Mouse (Mus musculus) cerebral cortex, adult 2 months (tissue): ENCODE measurements around the gene Epha4.

Experiments
- WGBS: fragments of 180-500 bp; shearing (Covaris S2); methylation state at CpG from one replicate; pipeline ENCODE4 v1.1.7; 2018; 5-methylcytosine and 5-hydroxymethylcytosine counted together

The Epha4 gene

DNA sequence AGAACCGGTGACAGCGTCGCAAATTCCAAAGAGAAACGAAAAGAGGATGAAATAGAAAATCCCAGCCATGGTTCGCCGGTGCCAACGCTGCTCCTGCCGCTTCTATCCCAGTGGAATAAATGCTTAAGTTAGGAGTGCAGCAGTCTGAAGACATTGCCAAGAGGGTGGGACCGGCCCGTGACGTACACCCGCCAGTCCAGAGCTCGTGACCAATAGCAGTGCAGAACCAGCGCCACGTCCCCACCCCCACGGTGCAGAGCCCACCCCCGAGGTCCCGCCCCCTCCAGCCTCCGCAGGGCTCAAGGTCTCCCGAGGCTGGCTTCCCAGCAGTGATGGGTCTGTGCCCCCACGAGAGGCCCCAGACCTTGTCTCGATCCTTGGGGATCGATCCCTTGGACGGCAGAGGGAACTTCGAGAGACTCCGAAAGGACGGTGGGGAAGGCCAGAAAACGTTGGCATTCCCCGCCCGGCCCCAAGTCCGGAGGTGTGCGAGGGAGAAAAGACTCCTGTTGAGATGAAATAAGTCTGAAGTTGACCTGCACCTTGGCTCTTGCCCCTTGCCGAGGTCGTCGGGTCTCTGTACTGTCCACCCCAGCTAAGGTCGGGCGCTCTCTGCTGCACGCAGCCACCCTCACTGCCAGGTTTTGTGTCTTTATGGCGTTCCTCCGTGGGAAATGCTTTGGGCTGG lies at the start of gene Epha4:
Gene Epha4, minus strand, starts transcription at position 126 of the 688 bp plus-strand sequence.
- 0% methylated on average over 40 of the region's 40 CpGs for WGBS

DNA sequence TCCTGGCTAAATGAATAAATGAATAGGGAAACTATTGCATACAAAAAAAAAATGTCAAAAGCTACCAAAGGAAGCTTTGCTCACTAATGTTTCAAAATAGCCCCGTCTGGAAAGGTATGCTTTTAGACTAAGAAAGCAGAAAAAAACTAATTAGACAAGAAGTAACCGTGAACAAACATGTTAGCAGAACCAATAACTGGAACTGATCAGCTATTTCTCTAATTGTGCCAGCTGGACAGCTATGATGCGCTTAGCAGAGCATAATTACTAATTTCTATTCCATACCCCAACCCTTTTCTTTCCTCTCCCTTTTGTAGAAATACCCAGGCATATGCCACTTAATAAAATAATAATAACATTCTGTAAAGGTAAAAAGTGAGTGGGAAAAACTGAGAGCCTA lies 41.3 kb upstream of the Epha4 start:
- 72% methylated on average over 3 of the region's 3 CpGs for WGBS

DNA sequence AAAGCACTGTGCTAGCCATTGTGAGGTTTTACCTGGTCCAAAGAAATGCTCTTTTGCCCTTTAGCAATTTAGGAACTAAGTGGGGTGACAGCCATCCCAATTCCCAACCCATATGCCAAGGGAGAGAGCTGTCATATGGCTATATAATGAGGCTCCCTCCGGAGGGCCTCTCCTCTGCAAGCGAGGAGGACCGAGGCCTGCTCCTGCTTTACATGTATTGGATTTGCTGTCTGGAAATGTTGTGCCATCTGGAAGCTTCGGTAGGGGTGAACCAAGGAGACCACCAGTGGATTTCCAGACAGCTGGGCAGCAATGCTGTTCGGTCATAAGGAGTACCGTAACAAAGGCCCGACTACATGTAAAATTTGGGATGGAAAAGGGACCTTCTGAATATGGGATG lies 37.0 kb upstream of the Epha4 start:
- WGBS = 88% methylated on average over 7 of the region's 7 CpGs

DNA sequence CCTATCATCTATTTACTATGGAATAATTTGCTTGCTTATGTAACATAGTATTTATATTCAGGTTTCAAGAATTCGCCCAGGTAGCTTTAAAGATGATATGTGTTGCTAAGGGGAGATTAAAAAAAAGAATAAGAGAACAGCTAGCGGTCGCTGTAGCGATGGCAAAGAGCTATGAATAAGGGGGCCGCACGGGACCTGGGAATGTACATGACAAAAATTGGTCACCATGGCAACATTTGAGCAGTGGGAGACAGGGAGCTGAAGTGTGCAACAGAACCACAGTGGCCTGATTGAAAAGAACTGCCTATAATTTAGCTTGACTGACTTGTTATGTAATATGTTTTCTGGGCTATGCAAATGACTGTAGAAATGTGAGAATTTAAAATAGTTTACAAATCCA lies 30.8 kb upstream of the Epha4 start:
- 26% methylated on average over 6 of the region's 6 CpGs for WGBS

DNA sequence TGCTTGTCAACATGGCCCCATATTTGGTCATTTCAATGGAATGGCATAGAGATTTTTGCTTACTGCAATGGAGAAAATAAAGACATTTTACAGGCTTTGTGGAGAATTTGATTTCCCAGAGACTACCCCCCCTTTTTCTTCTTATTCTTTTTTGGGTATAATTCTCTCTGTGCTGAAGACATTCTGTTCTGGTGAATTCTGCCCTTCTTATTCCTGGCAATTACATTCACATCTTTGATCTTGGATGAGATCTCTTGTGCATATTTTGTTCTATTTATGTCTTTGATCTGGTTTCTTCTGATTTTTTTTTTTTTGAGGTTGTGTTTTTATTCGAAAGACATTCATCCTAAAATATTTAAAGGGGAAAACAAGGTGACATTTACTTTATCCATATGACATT lies 30.1 kb upstream of the Epha4 start:
- 43% methylated on average over 1 of the region's 1 CpGs for WGBS

DNA sequence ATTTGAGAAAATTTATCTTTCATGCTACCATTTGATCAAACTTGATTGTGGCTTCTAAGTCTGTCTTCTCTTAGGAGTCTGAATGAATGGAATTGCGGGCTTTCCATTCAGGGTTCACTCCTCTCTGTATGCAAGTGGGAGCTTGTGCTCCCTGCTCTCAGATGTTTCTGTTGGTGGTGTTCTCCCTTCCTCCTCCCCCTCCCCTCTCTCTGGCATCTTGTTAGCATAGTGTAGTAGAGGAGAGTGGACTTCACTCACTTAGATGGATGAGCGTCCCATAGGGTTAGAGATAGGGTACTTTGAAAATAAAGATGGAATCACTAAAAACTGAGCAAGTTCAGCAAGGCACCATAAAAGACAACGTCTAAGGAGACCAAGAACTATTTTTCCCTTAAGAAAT lies 29.4 kb upstream of the Epha4 start:
- 44% methylated on average over 3 of the region's 3 CpGs for WGBS

DNA sequence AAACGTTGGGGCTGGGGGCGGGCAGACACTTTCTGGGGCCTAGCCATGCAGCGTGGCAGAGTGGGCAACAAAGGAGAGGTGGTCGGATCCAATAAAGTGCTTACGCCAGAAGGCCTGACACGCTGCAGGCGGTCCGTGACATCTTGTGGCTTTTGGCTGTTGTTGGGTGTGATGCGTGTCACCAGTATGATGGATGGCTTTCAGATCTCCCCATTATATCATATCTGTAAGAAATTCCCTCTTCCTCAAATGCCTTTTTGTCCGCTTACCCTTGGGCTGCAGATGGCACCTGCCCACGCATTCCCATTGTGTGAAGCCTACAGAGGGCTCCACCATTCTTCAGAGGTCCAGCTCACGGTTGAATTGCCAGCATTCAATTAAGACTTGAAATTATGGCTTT lies 25.1 kb upstream of the Epha4 start:
- WGBS = 79% methylated on average over 12 of the region's 12 CpGs

DNA sequence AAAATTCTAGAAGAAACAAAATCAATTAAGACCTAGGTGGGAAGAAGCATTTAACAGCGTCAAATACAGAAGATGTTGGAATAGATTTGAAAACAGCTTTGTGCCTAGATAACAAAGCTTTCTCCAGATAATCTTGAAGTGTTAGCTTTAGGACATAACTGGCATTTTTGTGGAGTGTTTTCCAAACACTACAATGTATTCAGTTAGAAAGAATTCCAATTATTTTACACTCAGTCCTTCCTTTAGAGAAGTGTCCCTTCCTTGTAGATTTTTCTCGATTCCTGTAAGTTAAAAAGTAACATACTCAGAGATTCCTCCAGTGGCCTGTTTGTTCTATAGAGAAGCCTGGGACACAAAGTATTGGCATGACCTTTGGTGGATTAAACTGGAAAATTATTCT lies 23.7 kb upstream of the Epha4 start:
- WGBS = 73% methylated on average over 2 of the region's 2 CpGs

DNA sequence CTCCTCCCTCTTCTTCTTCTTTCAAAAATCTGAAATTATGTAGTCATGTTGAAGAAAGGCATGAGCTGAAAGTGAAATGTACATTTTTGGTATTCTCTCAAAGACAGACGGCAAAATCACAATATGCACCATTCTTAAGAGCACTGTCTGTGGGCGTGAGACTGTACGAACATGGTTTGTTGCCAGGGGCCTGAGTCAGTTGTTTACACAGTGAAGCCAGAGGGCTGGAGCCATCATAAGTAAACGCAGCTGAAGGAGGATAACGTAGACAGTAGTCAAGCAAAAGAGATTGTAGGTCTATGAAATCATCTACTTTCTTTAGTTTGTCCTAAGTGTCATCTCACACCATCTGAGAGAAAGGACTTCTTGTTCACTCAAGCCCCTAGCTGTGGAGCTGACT lies 21.0 kb upstream of the Epha4 start:
- WGBS = 55% methylated on average over 5 of the region's 5 CpGs

DNA sequence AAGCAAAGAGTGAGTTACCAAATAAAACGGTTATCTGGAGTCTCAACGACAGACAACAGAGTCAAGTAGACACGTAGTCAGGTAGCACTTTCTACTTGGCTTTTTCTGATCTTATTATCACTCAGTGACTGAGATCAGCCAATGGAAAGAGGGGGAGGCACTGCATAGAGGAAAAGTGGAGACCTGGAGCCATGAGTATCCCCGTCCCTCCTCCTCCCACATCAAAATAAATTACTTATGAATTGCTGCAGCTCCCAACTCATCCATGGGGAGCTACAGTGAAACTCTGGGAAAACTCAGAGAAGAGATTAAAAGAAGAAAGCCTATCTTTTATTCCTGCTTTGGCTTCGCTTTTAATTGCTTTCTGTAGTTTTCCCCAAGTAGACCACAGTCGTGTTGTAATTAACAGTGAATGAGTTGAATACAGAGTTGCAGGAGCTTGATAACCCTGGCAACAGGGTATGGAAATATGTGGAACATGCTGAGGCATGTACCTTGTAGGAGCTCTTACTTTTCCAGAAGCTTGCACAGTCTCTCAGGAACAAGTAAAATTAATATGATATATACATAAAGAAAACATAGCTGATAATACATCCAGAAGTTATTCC lies 17.8 kb upstream of the Epha4 start:
- 32% methylated on average over 6 of the region's 6 CpGs for WGBS

DNA sequence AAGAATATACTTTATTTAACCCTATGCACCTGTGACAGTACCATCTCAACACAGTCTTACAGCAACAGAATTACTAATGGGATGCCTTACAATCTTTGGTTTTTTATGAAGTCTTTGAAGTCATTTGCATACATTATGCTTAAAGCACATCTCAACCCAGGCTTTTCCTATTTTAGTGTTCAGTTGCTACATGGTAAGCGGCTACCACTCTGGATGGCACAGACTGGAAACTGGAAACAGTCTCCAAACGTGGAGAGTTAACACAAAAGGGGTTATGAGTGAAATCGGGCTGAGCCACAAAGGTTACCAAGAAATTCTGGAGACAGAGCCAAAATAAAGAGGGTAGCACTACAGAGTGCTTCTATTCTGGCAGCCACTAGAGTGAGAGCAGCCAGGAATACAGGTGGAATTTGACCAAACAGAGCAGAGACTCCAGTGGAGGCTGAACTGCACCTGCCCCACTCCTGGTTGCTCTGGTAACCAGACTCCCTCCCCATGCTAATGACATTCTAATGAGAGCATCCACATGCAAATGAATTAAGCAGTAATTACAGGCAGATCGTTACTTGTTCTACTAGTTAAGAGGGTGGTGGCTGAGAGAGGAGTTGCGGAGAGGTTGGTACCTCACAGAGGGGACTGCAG lies 17.2 kb upstream of the Epha4 start:
- whole genome bisulfite sequencing = 29% methylated on average over 5 of the region's 5 CpGs

DNA sequence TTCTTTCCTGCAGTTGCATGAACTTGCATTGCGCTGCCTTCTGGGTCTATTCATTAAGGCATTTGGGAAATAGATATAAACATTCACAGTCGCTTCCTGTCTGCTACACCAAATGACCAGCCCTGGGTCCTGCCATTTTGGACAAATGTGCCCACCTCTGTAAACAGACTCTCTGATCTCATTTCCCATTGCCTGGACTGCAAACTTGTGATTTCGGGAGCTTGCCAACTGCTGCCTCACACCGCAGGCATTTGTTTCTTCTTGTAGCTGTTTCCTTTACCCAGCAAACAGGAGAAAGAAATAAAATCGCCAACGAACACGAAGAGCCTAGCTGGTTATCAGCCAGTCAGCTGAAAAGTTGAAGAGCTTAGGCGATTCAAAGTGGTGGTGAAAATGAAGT lies 10.2 kb upstream of the Epha4 start:
- 64% methylated on average over 8 of the region's 8 CpGs for WGBS

DNA sequence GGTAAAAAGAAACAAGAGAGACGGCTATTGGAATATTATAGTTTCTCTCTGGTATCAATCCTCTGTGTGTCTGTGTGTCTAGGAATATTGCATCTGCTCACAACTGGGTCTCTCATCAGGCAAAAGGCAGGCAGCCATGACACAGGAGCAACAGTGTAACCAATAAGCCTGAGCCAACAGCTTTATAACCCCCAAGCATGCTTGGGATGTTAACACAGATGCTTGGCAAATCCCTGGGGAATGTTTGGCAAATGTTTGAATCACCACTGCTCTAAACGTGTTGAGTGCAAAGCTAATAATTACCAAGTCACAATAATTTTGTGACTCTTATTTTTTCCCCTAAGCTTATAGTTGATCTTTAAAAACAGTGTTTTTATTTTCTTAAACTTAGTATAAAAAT lies 8.5 kb upstream of the Epha4 start:
- WGBS = 67% methylated on average over 2 of the region's 2 CpGs

DNA sequence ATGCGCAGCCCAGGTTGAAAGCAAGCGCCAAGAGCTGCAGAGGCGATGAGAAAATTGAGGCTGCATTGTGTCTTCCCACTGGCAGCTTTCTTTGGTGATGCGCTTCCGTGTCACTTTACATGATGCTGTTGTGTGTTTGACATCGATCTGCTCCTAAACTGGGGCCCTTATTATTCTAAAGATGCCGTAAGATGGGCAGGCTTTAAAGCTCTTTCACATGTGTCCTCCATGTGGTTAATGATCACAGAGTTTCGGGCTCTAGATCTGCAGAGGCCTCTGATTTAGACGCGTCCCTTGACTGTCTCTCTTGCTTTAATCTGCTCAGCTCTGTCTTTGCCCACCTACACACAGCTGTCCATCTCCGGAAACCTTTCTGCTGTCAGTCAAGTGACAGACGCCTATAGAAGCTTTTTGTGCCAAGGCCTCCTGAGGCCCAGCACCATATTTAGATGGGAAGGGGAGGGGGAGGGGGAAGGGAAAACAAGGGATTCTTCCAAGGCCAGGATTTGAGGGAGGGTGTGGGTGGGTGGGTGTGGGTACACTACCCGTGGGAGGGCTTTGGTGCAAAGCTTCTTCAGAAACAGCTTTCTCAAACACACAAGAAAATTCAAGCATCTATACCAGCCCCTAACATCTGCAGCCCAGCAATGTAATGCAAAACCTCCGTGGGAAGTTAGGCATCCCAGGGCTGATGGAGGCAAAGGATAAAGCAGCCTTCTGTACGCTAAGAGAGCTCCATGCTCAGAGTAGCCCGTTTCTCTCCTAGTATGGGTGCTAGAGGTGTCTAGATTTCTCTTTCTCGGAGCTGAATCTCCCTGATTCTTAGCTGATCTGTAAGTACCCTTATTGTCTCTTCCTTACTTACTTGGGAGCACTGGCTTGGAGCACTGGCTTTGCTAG lies 7.0 kb upstream of the Epha4 start:
- 23% methylated on average over 16 of the region's 17 CpGs for WGBS

DNA sequence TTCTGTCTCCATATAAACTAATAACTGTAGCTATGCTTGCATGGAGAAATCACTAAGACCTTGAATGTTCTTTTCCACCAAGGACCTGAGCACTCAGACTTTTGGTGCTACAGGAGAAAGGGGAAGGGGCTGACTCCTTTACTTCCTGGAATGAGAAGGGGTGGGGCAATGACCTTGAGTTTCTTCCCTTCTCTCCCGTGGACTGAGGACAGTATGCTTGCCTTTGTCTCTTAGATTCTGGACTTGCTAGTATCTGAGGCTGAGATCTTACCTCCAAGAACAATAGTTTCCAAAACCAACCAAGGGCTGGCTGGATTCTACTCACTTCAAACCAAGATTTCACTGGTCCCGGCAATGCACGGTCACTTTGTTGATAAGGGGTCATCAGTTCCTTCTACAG lies 3.8 kb upstream of the Epha4 start:
- 87% methylated on average over 3 of the region's 3 CpGs for WGBS

DNA sequence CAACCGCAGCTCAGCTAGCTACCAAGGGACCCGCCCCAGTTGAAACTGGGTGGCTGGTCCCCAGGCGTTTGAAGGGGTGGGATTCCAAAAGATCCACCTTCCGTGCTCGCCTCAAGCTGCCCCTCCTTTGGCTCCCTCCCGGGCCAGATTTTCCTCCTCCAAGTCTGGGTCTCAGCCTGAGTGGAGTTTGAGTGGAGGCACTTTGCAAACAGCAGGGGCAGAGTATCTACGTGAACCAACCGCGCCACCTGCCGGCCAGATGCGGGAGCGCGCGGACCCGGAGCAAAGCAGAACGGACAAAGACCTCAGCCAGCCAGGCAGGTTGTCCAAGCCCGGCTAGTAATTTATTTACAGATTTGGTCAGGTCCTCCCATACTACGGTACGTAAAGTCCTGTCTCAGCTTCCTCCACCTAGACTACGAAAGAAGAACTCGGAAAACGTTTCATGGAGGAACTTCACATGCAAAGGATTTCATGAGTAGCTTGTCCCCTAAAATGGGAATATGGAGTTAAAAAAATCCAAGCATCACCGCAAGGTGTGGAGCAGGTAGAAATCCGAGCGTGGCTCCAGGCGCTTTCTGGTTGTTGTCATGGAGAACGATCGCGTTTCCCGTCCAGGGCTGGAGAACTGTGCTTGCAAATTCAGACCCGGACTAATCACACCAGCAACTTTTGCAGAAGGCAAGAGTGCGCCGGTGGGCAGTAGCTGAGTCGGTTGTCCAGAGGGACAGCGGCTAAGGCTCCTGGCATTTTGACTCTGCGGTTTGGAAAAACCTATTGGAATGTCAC lies 1.5 kb upstream of the Epha4 start:
- WGBS = 1% methylated on average over 36 of the region's 36 CpGs

DNA sequence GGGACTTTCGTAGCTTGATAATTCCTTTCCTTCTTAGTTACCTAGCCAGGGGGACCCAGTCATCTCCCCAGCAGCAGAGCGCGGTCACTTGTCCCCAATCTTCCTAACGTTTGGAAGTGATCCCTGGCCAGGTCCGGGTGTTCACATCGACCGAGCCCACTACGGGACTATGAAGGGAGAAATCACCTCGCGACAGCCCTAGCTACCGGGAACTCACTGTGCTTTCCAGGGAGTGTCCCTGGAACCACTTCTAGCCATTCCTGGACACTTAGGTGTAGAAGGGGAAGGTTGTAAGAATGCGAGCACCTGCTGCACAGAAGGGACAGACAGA lies 728 bp upstream of the Epha4 start:
- under 1% methylated on average over 12 of the region's 12 CpGs for WGBS

DNA sequence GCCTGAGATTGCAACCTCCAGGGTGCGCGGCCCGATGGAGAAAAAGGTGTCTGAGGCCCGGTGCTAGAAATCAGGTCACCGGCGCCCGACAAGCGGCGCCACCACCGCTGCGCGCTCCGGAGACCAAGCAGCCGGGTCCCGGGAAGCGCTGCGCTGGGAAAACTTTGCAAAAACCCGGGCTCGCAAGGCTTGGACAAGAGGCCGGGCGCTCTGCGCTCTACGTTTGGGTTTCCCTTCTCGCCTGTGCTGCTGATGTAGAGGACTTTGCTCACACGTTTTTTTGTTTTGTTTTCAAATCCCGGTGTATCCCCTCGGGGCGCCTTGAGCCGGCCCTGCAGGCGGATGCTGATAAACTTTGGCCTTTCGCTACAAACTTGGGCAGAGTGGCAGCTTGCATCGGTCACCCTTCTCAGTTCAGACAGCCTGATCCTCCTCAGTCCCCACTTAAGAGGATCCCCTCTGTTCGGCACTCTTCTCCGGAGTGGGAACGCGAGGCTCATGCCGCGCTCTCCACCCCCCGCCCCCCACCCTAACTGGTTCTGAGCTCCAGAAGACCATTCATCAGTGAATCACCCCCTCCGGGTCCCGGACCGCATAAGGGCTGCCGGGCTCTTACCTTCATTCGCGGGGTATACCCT lies 444 bp downstream of the Epha4 start:
- WGBS = under 1% methylated on average over 45 of the region's 45 CpGs

DNA sequence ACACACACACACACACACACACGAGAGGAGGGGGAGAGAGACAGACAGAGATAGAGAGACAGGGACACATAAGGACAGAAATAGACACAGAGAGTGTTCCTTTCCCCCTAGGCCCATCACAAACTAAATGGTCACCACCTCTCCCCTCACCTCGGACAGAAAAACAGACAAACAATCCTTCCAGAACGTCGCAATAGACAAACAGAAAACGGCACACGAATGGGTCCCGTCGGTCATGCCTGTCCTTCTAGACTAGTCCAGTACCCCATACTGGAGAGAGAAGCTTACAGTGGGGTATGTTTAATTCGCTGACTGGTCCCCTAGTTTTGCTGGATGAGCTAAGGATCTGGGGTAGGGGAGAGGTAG lies 946 bp downstream of the Epha4 start:
- WGBS = 2% methylated on average over 9 of the region's 9 CpGs

DNA sequence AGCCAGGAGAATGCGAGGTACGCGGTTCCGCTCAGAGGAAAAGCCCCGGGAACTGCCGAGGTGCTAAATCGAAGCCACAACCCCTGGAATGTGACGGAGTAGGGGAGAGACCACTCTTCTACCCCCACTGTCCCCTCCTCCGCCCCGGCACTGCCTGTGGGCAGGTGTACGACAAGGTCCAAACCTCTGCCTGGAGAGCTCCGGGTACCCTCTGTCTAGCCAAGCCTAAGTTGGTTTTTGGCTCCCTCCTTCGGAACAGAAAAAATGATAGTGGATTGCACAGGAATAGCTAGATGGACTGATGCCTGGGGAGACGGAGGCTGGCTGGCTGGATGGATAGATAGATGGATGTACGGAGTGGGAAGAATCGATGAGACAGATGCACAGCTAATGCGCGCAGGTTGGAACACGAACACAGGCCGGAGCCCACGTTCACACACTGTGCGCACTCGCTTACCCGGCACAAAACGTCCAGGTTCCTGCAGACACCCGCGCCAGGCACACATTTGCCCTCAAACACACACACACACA lies 1.4 kb downstream of the Epha4 start:
- WGBS = under 1% methylated on average over 27 of the region's 27 CpGs
